Mouse (Mus musculus): ENCODE measurements at regions not wholly inside any gene's neighbourhood (a gene's known extent, or its start where the extent isn't known, plus 50 kb on each side); places are given as distances from the start of the nearest gene placed in this dataset.

- no peak for DNase-seq (ENCODE audit: low spot score)
- intact Hi-C loops (cut with DNase I): no loop called here
These were observed 136.3 kb downstream of the Cdca7 start for GRCm38 (mm10) chr2:72612221-72612620.

GRCm38 (mm10) chr2:72614256-72614655 is 138.3 kb downstream of the Cdca7 start:
- DNase-seq (ENCODE audit: low spot score): peak; percentile 66
- intact Hi-C loops (cut with DNase I): no loop called here

- intact Hi-C loops (cut with DNase I): no loop called here
- no peak for DNase-seq (ENCODE audit: low spot score)
These were observed 139.9 kb downstream of the Cdca7 start for GRCm38 (mm10) chr2:72615869-72616268.

GRCm38 (mm10) chr2:72616412-72616811 is 140.5 kb downstream of the Cdca7 start:
- no peak for DNase-seq (ENCODE audit: low spot score)
- intact Hi-C loops (cut with DNase I): no loop called here

GRCm38 (mm10) chr2:72619446-72619845 is 143.5 kb downstream of the Cdca7 start:
- DNase-seq (ENCODE audit: low spot score): no peak
- intact Hi-C loops (cut with DNase I): no loop called here

- intact Hi-C loops (cut with DNase I): loop anchor here (5.0 kb wide), 1 partner anchor 103 kb away; no protein-coding TSS in a partner anchor
- no peak for DNase-seq (ENCODE audit: low spot score)
These were observed 144.3 kb downstream of the Cdca7 start for GRCm38 (mm10) chr2:72620182-72620652.

GRCm38 (mm10) chr2:72627915-72628314 is 152.0 kb downstream of the Cdca7 start:
- intact Hi-C loops (cut with DNase I): no loop called here
- DNase-seq (ENCODE audit: low spot score): no peak

- no peak for DNase-seq (ENCODE audit: low spot score)
- intact Hi-C loops (cut with DNase I): no loop called here
These were observed 152.9 kb downstream of the Cdca7 start for GRCm38 (mm10) chr2:72628626-72629470.

GRCm38 (mm10) chr2:72629691-72630461 is 153.9 kb downstream of the Cdca7 start:
- DNase-seq (ENCODE audit: low spot score): no peak
- intact Hi-C loops (cut with DNase I): no loop called here

GRCm38 (mm10) chr2:72637881-72638620 is 162.1 kb downstream of the Cdca7 start:
- intact Hi-C loops (cut with DNase I): loop anchor here (5.0 kb wide), 1 partner anchor 424 kb away; no protein-coding TSS in a partner anchor
- no peak for DNase-seq (ENCODE audit: low spot score)

GRCm38 (mm10) chr2:72639022-72639421 is 163.1 kb downstream of the Cdca7 start:
- DNase-seq (ENCODE audit: low spot score): no peak
- intact Hi-C loops (cut with DNase I): loop anchor here (5.0 kb wide), 1 partner anchor 423 kb away; no protein-coding TSS in a partner anchor

GRCm38 (mm10) chr2:72641228-72641627 is 165.3 kb downstream of the Cdca7 start:
- intact Hi-C loops (cut with DNase I): loop anchor here (10.0 kb wide), 1 partner anchor 634 kb away; the partner anchor contains the start of gene Sp9

GRCm38 (mm10) chr2:72644151-72644843 is 168.3 kb downstream of the Cdca7 start:
- DNase-seq (ENCODE audit: low spot score): no peak
- intact Hi-C loops (cut with DNase I): loop anchor here (10.0 kb wide), 1 partner anchor 631 kb away; the partner anchor contains the start of gene Sp9

More at GRCm38 (mm10) chr2:72641228-72641627, 165.3 kb downstream of the Cdca7 start:
- DNase-seq (ENCODE audit: low spot score): no peak

- no peak for DNase-seq (ENCODE audit: low spot score)
- intact Hi-C loops (cut with DNase I): loop anchor here (10.0 kb wide), 1 partner anchor 627 kb away; the partner anchor contains the start of gene Sp9
These were observed 171.7 kb downstream of the Cdca7 start for GRCm38 (mm10) chr2:72647642-72648041.

GRCm38 (mm10) chr2:72648294-72648693 is 172.3 kb downstream of the Cdca7 start:
- no peak for DNase-seq (ENCODE audit: low spot score)
- intact Hi-C loops (cut with DNase I): loop anchor here (10.0 kb wide), 1 partner anchor 627 kb away; the partner anchor contains the start of gene Sp9

GRCm38 (mm10) chr2:72655864-72656263 is 179.9 kb downstream of the Cdca7 start:
- DNase-seq (ENCODE audit: low spot score): no peak
- intact Hi-C loops (cut with DNase I): no loop called here

- intact Hi-C loops (cut with DNase I): no loop called here
- DNase-seq (ENCODE audit: low spot score): no peak
These were observed 181.4 kb downstream of the Cdca7 start for GRCm38 (mm10) chr2:72657101-72657920.

- DNase-seq (ENCODE audit: low spot score): no peak
- intact Hi-C loops (cut with DNase I): no loop called here
These were observed 186.4 kb downstream of the Cdca7 start for GRCm38 (mm10) chr2:72662396-72662795.
